Mouse (Mus musculus) lung, postnatal 0 days (tissue): Measurements from ENCODE around the gene Mipol1.

Experiments
- CTCF ChIP-seq: IDR thresholded peaks from 2 replicates; pipeline ENCODE4 v1.5.1; 2016; ENCODE audit warnings: antibody characterized with exemption, mild to moderate bottlenecking
- EP300 ChIP-seq: IDR thresholded peaks from 2 replicates; pipeline ENCODE4 v1.6.1; 2016; ENCODE audit warnings: antibody characterized with exemption, mild to moderate bottlenecking, control low read depth

DNA sequence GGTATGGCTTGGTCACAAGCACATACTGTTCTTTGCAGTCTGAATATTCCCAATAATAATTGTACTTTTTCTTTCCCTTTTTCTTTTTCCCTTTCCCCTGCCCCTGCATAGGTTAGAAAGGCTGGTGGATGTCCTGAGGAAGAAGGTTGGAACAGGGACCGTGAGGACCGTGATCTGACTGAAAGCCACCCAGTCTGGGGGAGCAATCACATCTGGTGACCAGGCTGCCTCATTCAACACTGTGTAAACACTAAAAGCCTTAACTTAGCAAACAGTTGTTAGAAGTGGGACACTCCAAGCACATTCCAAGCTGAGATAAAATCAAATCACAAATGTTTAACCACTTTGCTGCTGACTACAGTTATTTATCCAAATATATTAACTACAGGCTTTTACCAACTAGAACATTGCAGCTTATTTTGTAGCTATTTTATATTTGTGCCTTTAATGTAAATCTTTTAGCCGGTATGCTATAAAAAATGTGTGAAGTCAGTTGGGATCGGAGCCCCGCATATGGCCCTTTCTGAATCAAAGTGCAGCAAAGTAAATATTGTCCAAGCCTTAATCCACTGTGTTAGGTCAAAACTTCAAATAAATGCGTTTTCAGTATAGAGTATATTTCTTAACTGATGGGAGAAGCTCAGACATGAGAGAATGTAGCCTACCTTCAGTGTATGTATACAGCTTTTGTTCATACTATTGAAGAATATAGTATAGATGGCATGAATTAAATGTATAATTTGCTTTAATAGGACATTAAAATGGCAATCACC lies 266.3 kb downstream of the Mipol1 start:
- no peak for TF ChIP-seq CTCF
- TF ChIP-seq EP300, result peak; percentile 87
